Mouse (Mus musculus): ENCODE data around the gene Fyn. TPM values are rescaled to one million over a fixed set of nuclear protein-coding genes. Genes with fewer than 3 reads are reported as not detected.

Fyn gene
- polyA plus RNA-seq, 1 experiment from 2014 or later = 15.1 TPM

DNA sequence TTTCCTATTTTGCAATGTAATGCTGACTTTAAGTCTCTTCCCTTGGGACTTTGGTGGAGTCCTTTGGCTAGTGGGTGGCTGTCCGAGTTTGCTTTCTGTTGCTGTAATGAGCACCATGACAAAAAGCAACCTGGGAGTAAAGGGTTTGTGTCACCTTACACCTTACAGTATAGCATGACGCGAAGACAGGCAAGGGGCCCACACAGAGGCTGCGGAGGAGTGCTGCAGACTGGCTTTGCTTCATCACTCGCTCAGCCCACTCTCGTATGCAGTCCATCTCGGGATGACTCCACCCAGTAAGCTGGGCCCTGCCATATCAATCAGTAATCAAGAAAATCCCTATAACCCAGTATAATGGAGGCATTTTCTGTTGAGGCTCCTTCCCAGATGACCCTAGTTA, 65.2 kb downstream of the Fyn start:
- H3K4me3 ChIP-seq = no peak overlapping the region
- H3K27ac ChIP-seq = no peak overlapping the region
- no peak for ATAC-seq
- no peaks in the 10 kb centered on the region for H3K36me3 ChIP-seq
- H3K27me3 ChIP-seq (replicated peaks) = no peaks in the 10 kb centered on the region
- 71% methylated on average over 7 of the region's 7 CpGs for WGBS (ENCODE audit: insufficient replicate concordance)
- H3K4me1 ChIP-seq = peaks cover 33% of the 10 kb centered on the region
- H3K9ac ChIP-seq = no peak overlapping the region
- H3K9me3 ChIP-seq (replicated peaks) = no peaks in the 10 kb centered on the region
- no peak overlapping the region for H3K4me2 ChIP-seq

- Histone ChIP-seq H3K27me3 (replicated peaks) (no peaks in the 10 kb centered on the region), H3K4me2 (no peak overlapping the region), H3K27ac (no peak overlapping the region), H3K9me3 (replicated peaks) (no peaks in the 10 kb centered on the region), H3K9ac (no peak overlapping the region), H3K4me3 (no peak overlapping the region), H3K36me3 (no peaks in the 10 kb centered on the region), H3K4me1 (peaks cover 33% of the 10 kb centered on the region)
- ATAC-seq = no peak
- 50% methylated on average over 8 of the region's 8 CpGs for WGBS (ENCODE audit: insufficient replicate concordance)
Measured at GRCm38 (mm10) chr10:39434758-39435448, 66.2 kb downstream of the Fyn start.

DNA sequence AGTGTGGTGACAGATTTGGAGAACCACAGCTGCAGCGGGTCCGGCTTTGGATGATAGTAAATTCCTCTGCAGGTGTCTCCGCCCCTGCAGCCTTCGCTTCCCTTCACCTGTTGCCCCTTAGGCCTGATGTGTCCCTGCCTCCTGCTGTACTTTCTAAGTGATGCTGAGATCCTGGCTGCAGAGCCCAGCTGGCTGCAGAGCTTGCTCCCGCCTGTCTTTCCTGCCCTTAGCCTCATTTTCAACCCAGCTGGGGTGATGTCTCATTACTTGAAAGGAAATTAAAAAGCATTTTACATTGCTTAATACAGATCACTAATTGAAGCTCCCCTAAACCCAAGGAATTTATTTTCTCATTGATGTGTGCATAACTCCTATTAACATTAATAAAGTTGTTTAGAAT, 70.2 kb downstream of the Fyn start:
- Histone ChIP-seq H3K4me3 (no peak overlapping the region), H3K4me2 (no peak overlapping the region), H3K36me3 (no peaks in the 10 kb centered on the region), H3K9me3 (replicated peaks) (no peaks in the 10 kb centered on the region), H3K27ac (no peak overlapping the region), H3K9ac (no peak overlapping the region), H3K4me1 (peaks cover 20% of the 10 kb centered on the region), H3K27me3 (replicated peaks) (no peaks in the 10 kb centered on the region)
- 79% methylated on average over 5 of the region's 5 CpGs for WGBS (ENCODE audit: insufficient replicate concordance)
- no peak for ATAC-seq

DNA sequence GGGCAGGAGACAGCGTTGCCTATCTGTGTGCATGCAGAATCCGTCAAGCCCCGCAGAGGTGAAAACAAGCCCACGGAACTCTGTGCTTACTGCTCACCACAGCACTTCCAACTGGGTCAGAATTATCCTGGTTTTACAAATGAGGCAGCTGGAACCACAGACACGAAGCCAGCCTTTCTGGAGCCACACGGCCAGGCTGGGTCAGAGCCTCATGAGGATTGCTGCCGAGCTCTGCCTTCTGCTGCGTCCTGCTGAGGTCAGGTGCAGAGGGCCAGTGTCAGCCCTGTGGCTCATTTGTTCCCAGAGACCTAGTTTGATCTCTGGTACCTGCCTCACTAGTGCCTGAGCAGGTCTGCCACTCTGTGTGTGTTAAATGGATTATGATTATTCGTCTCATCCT, 71.9 kb downstream of the Fyn start:
- 0 out of 2 replicates have a peak, but pooled peaks cover 7% of the 10 kb centered on the region for H3K4me1 ChIP-seq
- no peaks in the 10 kb centered on the region for H3K27me3 ChIP-seq (replicated peaks)
- H3K9ac ChIP-seq = no peak overlapping the region
- no peak overlapping the region for H3K4me3 ChIP-seq
- no peak overlapping the region for H3K27ac ChIP-seq
- no peaks in the 10 kb centered on the region for H3K36me3 ChIP-seq
- no peaks in the 10 kb centered on the region for H3K9me3 ChIP-seq (replicated peaks)
- ATAC-seq = no peak
- 84% methylated on average over 9 of the region's 9 CpGs for WGBS (ENCODE audit: insufficient replicate concordance)
- H3K4me2 ChIP-seq = no peak overlapping the region

- Histone ChIP-seq H3K9ac (no peak overlapping the region), H3K27me3 (replicated peaks) (no peaks in the 10 kb centered on the region), H3K4me1 (0 out of 2 replicates have a peak, but pooled peaks cover 7% of the 10 kb centered on the region), H3K36me3 (no peaks in the 10 kb centered on the region), H3K27ac (no peak overlapping the region), H3K4me2 (no peak overlapping the region), H3K4me3 (no peak overlapping the region), H3K9me3 (replicated peaks) (no peaks in the 10 kb centered on the region)
- ATAC-seq = no peak
Measured at GRCm38 (mm10) chr10:39441636-39442035, 73.0 kb downstream of the Fyn start.

DNA sequence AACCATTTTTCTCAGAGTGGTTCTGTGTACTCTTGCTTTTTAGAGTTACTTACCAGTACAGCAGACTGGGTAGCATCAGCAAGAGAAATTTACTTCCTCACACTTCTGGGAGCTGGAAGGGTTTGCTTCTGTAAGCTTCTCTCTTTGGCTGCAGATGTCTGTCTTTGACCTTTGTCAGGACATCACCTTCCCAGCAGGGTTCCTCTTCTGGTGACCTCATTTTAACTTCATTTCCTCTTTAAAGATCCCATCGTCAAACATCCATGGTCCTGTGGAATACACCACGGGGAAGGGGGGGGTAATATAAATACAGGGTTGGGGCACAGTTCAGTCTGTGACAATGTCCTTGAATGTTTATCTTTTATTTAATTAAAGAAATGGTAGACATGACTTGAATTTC, 74.5 kb downstream of the Fyn start:
- ATAC-seq = no peak
- Histone ChIP-seq H3K4me2 (no peak overlapping the region), H3K27ac (no peak overlapping the region), H3K36me3 (no peaks in the 10 kb centered on the region), H3K4me1 (0 out of 2 replicates have a peak, but pooled peaks cover under 1% of the 10 kb centered on the region), H3K27me3 (replicated peaks) (no peaks in the 10 kb centered on the region), H3K9me3 (replicated peaks) (no peaks in the 10 kb centered on the region), H3K9ac (no peak overlapping the region), H3K4me3 (no peak overlapping the region)
- whole genome bisulfite sequencing (ENCODE audit: insufficient replicate concordance) = 36% methylated on average over 2 of the region's 2 CpGs

- Histone ChIP-seq H3K9ac (no peak overlapping the region), H3K27me3 (replicated peaks) (no peaks in the 10 kb centered on the region), H3K9me3 (replicated peaks) (no peaks in the 10 kb centered on the region), H3K4me2 (no peak overlapping the region), H3K27ac (no peak overlapping the region), H3K4me1 (peaks cover 5% of the 10 kb centered on the region), H3K36me3 (no peaks in the 10 kb centered on the region), H3K4me3 (no peak overlapping the region)
- no peak for ATAC-seq
Measured at GRCm38 (mm10) chr10:39443947-39444346, 75.3 kb downstream of the Fyn start.

GRCm38 (mm10) chr10:39445870-39446269, 77.2 kb downstream of the Fyn start:
- no peaks in the 10 kb centered on the region for H3K27me3 ChIP-seq (replicated peaks)
- H3K9ac ChIP-seq = no peak overlapping the region
- peaks cover 16% of the 10 kb centered on the region for H3K4me1 ChIP-seq
- 84% methylated on average over 11 of the region's 11 CpGs for WGBS (ENCODE audit: insufficient replicate concordance)
- ATAC-seq = peak; percentile 45; the same call in 1 of the 2 replicates
- H3K4me2 ChIP-seq = no peak overlapping the region
- no peaks in the 10 kb centered on the region for H3K36me3 ChIP-seq
- no peak overlapping the region for H3K4me3 ChIP-seq
- H3K27ac ChIP-seq = no peak overlapping the region
- no peaks in the 10 kb centered on the region for H3K9me3 ChIP-seq (replicated peaks)

- peaks cover 24% of the 10 kb centered on the region for H3K4me1 ChIP-seq
- no peaks in the 10 kb centered on the region for H3K36me3 ChIP-seq
- no peak for ATAC-seq
- WGBS (ENCODE audit: insufficient replicate concordance) = 84% methylated on average over 5 of the region's 5 CpGs
- no peak overlapping the region for H3K4me3 ChIP-seq
- no peak overlapping the region for H3K4me2 ChIP-seq
- no peaks in the 10 kb centered on the region for H3K9me3 ChIP-seq (replicated peaks)
- H3K9ac ChIP-seq = no peak overlapping the region
- H3K27me3 ChIP-seq (replicated peaks) = no peaks in the 10 kb centered on the region
- H3K27ac ChIP-seq = no peak overlapping the region
Measured at GRCm38 (mm10) chr10:39446706-39447105, 78.1 kb downstream of the Fyn start.

- H3K4me3 ChIP-seq = no peak overlapping the region
- ATAC-seq = no peak
- no peak overlapping the region for H3K9ac ChIP-seq
- H3K9me3 ChIP-seq (replicated peaks) = no peaks in the 10 kb centered on the region
- 35% methylated on average over 4 of the region's 4 CpGs for WGBS (ENCODE audit: insufficient replicate concordance)
- H3K4me1 ChIP-seq = peaks cover 30% of the 10 kb centered on the region
- no peaks in the 10 kb centered on the region for H3K36me3 ChIP-seq
- no peak overlapping the region for H3K4me2 ChIP-seq
- H3K27me3 ChIP-seq (replicated peaks) = no peaks in the 10 kb centered on the region
- no peak overlapping the region for H3K27ac ChIP-seq
Measured at GRCm38 (mm10) chr10:39449179-39449578, 80.5 kb downstream of the Fyn start.

- H3K4me2 ChIP-seq = no peak overlapping the region
Measured at GRCm38 (mm10) chr10:39450356-39450755, 81.7 kb downstream of the Fyn start.

GRCm38 (mm10) chr10:39451065-39451464, 82.4 kb downstream of the Fyn start:
- no peak overlapping the region for H3K9ac ChIP-seq
- H3K9me3 ChIP-seq (replicated peaks) = no peaks in the 10 kb centered on the region
- no peak; the same call in 1 of the 2 replicates for ATAC-seq
- H3K4me3 ChIP-seq = no peak overlapping the region
- no peaks in the 10 kb centered on the region for H3K36me3 ChIP-seq
- no peak overlapping the region for H3K4me2 ChIP-seq
- 62% methylated on average over 6 of the region's 6 CpGs for WGBS (ENCODE audit: insufficient replicate concordance)
- H3K4me1 ChIP-seq = peaks cover 43% of the 10 kb centered on the region
- peak overlapping the region; percentile 36; the same call in 1 of the 2 replicates for H3K27ac ChIP-seq
- H3K27me3 ChIP-seq (replicated peaks) = no peaks in the 10 kb centered on the region

More at GRCm38 (mm10) chr10:39450356-39450755, 81.7 kb downstream of the Fyn start:
- H3K36me3 ChIP-seq = no peaks in the 10 kb centered on the region
- 60% methylated on average over 8 of the region's 8 CpGs for WGBS (ENCODE audit: insufficient replicate concordance)
- ATAC-seq = no peak
- peak overlapping the region; percentile 60; the same call in 1 of the 2 replicates for H3K27ac ChIP-seq
- H3K27me3 ChIP-seq (replicated peaks) = no peaks in the 10 kb centered on the region
- H3K4me3 ChIP-seq = no peak overlapping the region
- no peaks in the 10 kb centered on the region for H3K9me3 ChIP-seq (replicated peaks)
- peaks cover 36% of the 10 kb centered on the region for H3K4me1 ChIP-seq
- no peak overlapping the region for H3K9ac ChIP-seq
